Mouse (Mus musculus) myocyte (in vitro differentiated cells): ENCODE results near the gene Fpgt.

Source experiments
- MAX ChIP-seq: IDR thresholded peaks from one replicate; pipeline ENCODE4 v1.6.1; 2011; ENCODE audit warnings: low read depth, mild to moderate bottlenecking, control low read depth
- MYOD1 ChIP-seq, 3 experiments: IDR thresholded peaks; one replicate each; pipeline ENCODE4 v1.6.1; 2011; ENCODE audit warnings: control low read depth in 2 of 3, low read depth in 2 of 3, mild to moderate bottlenecking in 2 of 3, moderate library complexity in 1 of 3; ENCODE audit not compliant: insufficient read length in 2 of 3, control insufficient read depth in 1 of 3
- MYOG ChIP-seq, 3 experiments: IDR thresholded peaks; one replicate each; pipeline ENCODE4 v1.6.1; 2011; ENCODE audit warnings: control low read depth in 2 of 3, low read depth in 2 of 3, mild to moderate bottlenecking in 2 of 3; ENCODE audit not compliant: insufficient read length in 2 of 3, control insufficient read depth in 1 of 3, insufficient read depth in 1 of 3
- POLR2A ChIP-seq: IDR thresholded peaks from one replicate; pipeline ENCODE4 v1.6.1; 2011; ENCODE audit warnings: low read depth, mild to moderate bottlenecking, control low read depth, moderate library complexity; ENCODE audit not compliant: insufficient read length
- USF1 ChIP-seq: IDR thresholded peaks from one replicate; pipeline ENCODE4 v1.6.1; 2011; ENCODE audit warnings: low read depth, mild to moderate bottlenecking, control low read depth, moderate library complexity

DNA sequence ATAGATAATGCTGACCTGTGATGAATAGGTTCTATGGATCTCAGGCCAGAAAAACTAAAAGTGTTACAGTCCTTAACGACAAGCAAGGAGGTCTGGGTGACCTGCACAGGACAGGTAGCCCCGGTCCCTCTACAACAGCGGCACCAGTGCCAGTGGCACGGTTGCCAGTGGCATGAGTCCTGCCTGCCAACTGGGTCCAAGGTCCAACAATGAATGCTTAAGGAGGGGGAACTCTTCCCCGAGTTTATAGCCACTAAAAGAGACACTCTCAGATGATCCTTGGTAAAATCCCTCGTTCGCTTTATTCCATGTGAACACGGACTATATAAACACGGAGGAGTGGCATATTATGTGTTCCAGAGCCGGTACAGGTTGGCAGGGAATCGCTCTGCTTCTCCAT, 47.8 kb upstream of the Fpgt start:
- TF ChIP-seq MAX (no peak), POLR2A (no peak), USF1 (no peak), MYOD1 (IDR thresholded peaks at IDR 0.05; ENCODE audit: control insufficient read depth in 1 of 3, insufficient read length in 2 of 3, low read depth in 2 of 3) (no peak), MYOG (IDR thresholded peaks at IDR 0.05; ENCODE audit: control insufficient read depth in 1 of 3, insufficient read depth in 1 of 3, insufficient read length in 2 of 3, low read depth in 2 of 3) (no peak)
